ENCODE assay signal across 25 mouse cellular contexts in the genomic region with DNA sequence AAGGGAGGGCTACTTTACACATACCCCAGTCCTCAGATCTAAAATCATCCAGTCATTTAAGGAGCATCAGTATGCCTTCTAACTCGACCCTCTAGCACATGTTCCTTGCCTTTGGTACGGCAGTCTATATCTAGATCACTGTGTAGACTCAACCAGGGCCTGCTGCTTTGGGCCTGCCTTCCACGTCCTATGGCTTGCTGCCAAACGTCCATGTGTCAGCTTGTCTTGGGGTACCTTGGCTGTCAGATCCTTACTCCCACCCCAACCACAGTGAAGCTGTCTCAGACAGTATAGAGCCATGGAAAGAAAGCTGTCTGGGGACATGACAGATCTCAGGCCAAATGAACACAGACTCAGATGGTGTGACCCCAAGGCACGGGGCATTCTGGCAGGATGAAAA.
DNase-seq lines count a peak whose midpoint lies in the region; ATAC-seq and TF ChIP-seq lines count a peak whose summit lies in the region.
"Had no signal": no experiment of that assay in that cellular context is flagged by ENCODE, and none has a peak within 500 bp of the region (broad histone marks: within the 10 kb centered on the region; RNA-seq: fewer than 3 reads in every experiment).

No protein-coding gene starts in this region.

- H3K27ac ChIP-seq in lung, embryonic 15.5 days: no peak overlapping the region
- H3K27ac ChIP-seq in MEL (ENCODE audit: control insufficient read depth, low read depth, low read length): no peak overlapping the region
- H3K27ac ChIP-seq in stomach, postnatal 0 days (replicated peaks): no peak overlapping the region
- H3K27ac ChIP-seq: embryonic facial prominence, embryonic 15.5 days; heart, embryonic 15.5 days; hindbrain, embryonic 10.5 days; hindbrain, embryonic 13.5 days had no signal

- no peaks in the 10 kb centered on the region; the same call in 1 of the 2 replicates for H3K27me3 ChIP-seq in lung, embryonic 15.5 days
- H3K27me3 ChIP-seq in MEL (ENCODE audit: control insufficient read depth in 1 of 2, insufficient read depth in 2 of 2, low read length in 2 of 2): no peaks in the 10 kb centered on the region
- H3K27me3 ChIP-seq in stomach, postnatal 0 days (ENCODE audit: control insufficient read depth, insufficient read depth, low read length): no peaks in the 10 kb centered on the region
- H3K27me3 ChIP-seq: embryonic facial prominence, embryonic 15.5 days had no signal

- H3K9ac ChIP-seq in lung, embryonic 15.5 days: no peak overlapping the region
- no peak overlapping the region for H3K9ac ChIP-seq in MEL (ENCODE audit: control insufficient read depth, low read depth, low read length, poor library complexity, severe bottlenecking)
- no peak overlapping the region for H3K9ac ChIP-seq in stomach, postnatal 0 days (ENCODE audit: low read length)
- H3K9ac ChIP-seq: embryonic facial prominence, embryonic 15.5 days; forebrain, postnatal 0 days; heart, embryonic 12.5 days; heart, embryonic 15.5 days; hindbrain, embryonic 13.5 days had no signal

- no peak for DNase-seq in lung, postnatal 25 days (ENCODE audit: low spot score)
- DNase-seq in MEL (ENCODE audit: low read depth, low spot score): peak; percentile 64
- no peak for DNase-seq in stomach, postnatal 0 days (ENCODE audit: low spot score)
- no peak for DNase-seq in Muller cell, postnatal 12 days (ENCODE audit: inconsistent ontology term)
- DNase-seq: adrenal gland, adult 2 months; adrenal gland, postnatal 14 days; cerebellum, adult 11 months; cerebellum, adult 2 months; cerebellum, adult 9-11 months; cerebellum, postnatal 25 days; embryo, embryonic 11 days; forebrain, postnatal 0 days; gastrocnemius, postnatal 25 days; heart, adult 18-20 months; heart, postnatal 10 days; heart, postnatal 36 days had no signal

- no peak for TF ChIP-seq RAD21 in MEL (IDR thresholded peaks at IDR 0.05; ENCODE audit: low read depth, low read length)

- TF ChIP-seq POLR2A in MEL (IDR thresholded peaks at IDR 0.05; ENCODE audit: control insufficient read depth in 1 of 2, insufficient read depth in 1 of 2, low read depth in 1 of 2, low read length in 2 of 2, poor library complexity in 1 of 2): no peak

- no peak overlapping the region for H3K4me2 ChIP-seq in lung, embryonic 15.5 days
- H3K4me2 ChIP-seq in stomach, postnatal 0 days (replicated peaks; ENCODE audit: low read depth): no peak overlapping the region
- H3K4me2 ChIP-seq: embryonic facial prominence, embryonic 15.5 days; heart, embryonic 12.5 days; heart, embryonic 15.5 days; hindbrain, embryonic 13.5 days had no signal

- H3K4me1 ChIP-seq in lung, embryonic 15.5 days: no peaks in the 10 kb centered on the region
- peaks cover 0 to 17% of the 10 kb centered on the region in 2 experiments; a peak in 2 of 4 replicates for H3K4me1 ChIP-seq in MEL (ENCODE audit: control insufficient read depth in 1 of 2, insufficient read depth in 2 of 2, low read length in 2 of 2)
- no peaks in the 10 kb centered on the region for H3K4me1 ChIP-seq in stomach, postnatal 0 days (replicated peaks; ENCODE audit: control insufficient read depth, insufficient read depth)
- H3K4me1 ChIP-seq: embryonic facial prominence, embryonic 15.5 days; heart, embryonic 15.5 days; hindbrain, embryonic 10.5 days had no signal

- H3K4me3 ChIP-seq in lung, embryonic 15.5 days: no peak overlapping the region
- no peak overlapping the region for H3K4me3 ChIP-seq in MEL (ENCODE audit: control insufficient read depth in 1 of 2, insufficient read depth in 1 of 2, low read depth in 2 of 2, low read length in 2 of 2)
- no peak overlapping the region for H3K4me3 ChIP-seq in stomach, postnatal 0 days (ENCODE audit: low read depth, low read length)
- H3K4me3 ChIP-seq: embryonic facial prominence, embryonic 15.5 days; heart, embryonic 12.5 days; heart, embryonic 15.5 days; hindbrain, embryonic 10.5 days; hindbrain, embryonic 13.5 days had no signal

- H3K36me3 ChIP-seq in lung, embryonic 15.5 days: no peaks in the 10 kb centered on the region
- peaks cover 0 to 4% of the 10 kb centered on the region in 2 experiments; a peak in 1 of 4 replicates for H3K36me3 ChIP-seq in MEL (ENCODE audit: control insufficient read depth in 1 of 2, insufficient read depth in 2 of 2, low read length in 2 of 2)
- no peaks in the 10 kb centered on the region for H3K36me3 ChIP-seq in stomach, postnatal 0 days (ENCODE audit: control insufficient read depth, insufficient read depth, low read length)
- H3K36me3 ChIP-seq: embryonic facial prominence, embryonic 15.5 days; heart, embryonic 12.5 days; heart, embryonic 15.5 days; hindbrain, embryonic 10.5 days; hindbrain, embryonic 13.5 days had no signal

- ATAC-seq in lung, embryonic 15.5 days (ENCODE audit: borderline replicate concordance, extremely low read depth, low FRiP score, low TSS enrichment): peak; percentile 41; the same call in 1 of the 2 replicates
- peak; percentile 42; the same call in 1 of the 2 replicates for ATAC-seq in common myeloid progenitor, adult 5-6 weeks (replicated peaks; ENCODE audit: low read depth, poor library complexity, severe bottlenecking)
- ATAC-seq in stomach, postnatal 0 days (ENCODE audit: low FRiP score, low TSS enrichment): no peak
- ATAC-seq: forebrain, embryonic 14.5 days; forebrain, postnatal 0 days; hindbrain, embryonic 16.5 days had no signal

- TF ChIP-seq CTCF in MEL (IDR thresholded peaks at IDR 0.05 in 2 of 3, conservative IDR thresholded peaks at IDR 0.05 in 1 of 3; ENCODE audit: control insufficient read depth in 1 of 3, insufficient read depth in 1 of 3, low read depth in 2 of 3, low read length in 3 of 3, poor library complexity in 1 of 3, severe bottlenecking in 1 of 3): no peak
- no peak for TF ChIP-seq CTCF in stomach, postnatal 0 days (IDR thresholded peaks at IDR 0.05; ENCODE audit: low read depth)

- 45% methylated on average over 5 of the region's 5 CpGs for WGBS in lung, embryonic 15.5 days
- 59% methylated on average over 5 of the region's 5 CpGs for WGBS in stomach, postnatal 0 days

- no peaks in the 10 kb centered on the region for H3K79me2 ChIP-seq in MEL (ENCODE audit: control insufficient read depth, insufficient read depth, low read length, poor library complexity)

- no peaks in the 10 kb centered on the region for H3K9me3 ChIP-seq in lung, embryonic 15.5 days
- H3K9me3 ChIP-seq in MEL (replicated peaks; ENCODE audit: insufficient read depth, low read length): no peaks in the 10 kb centered on the region
- H3K9me3 ChIP-seq in stomach, postnatal 0 days (ENCODE audit: control insufficient read depth, low read length): no peaks in the 10 kb centered on the region
- H3K9me3 ChIP-seq: embryonic facial prominence, embryonic 15.5 days; heart, embryonic 12.5 days; heart, embryonic 15.5 days; hindbrain, embryonic 10.5 days; hindbrain, embryonic 13.5 days had no signal

- no peak for TF ChIP-seq EP300 in MEL (IDR thresholded peaks at IDR 0.05; ENCODE audit: low read depth in 1 of 2, low read length in 2 of 2)
- TF ChIP-seq EP300 in stomach, postnatal 0 days (optimal IDR thresholded peaks at IDR 0.05): no peak

TF ChIP-seq in MEL, 35 proteins besides CTCF, POLR2A, EP300 and RAD21:
- TF ChIP-seq MYC (IDR thresholded peaks at IDR 0.05; ENCODE audit: low read depth, low read length) (0 out of 2 replicates have a peak, but pooled peaks have one; percentile 23), ZMIZ1 (IDR thresholded peaks at IDR 0.05; ENCODE audit: low read depth, low read length) (no peak), MAX (IDR thresholded peaks at IDR 0.05; ENCODE audit: low read length) (peak; percentile 56; the same call in 1 of the 2 replicates)
TF ChIP-seq in MEL: peak in this region for 2.
